Mouse (Mus musculus) megakaryocyte, embryonic 14.5 days (primary cell): ENCODE measurements around the gene Gm6793.

Experiments used
- FLI1 ChIP-seq: IDR thresholded peaks from 2 replicates; pipeline ENCODE4 v1.6.1; 2012; ENCODE audit warnings: low read length, inconsistent platforms, mixed read lengths
- GATA1 ChIP-seq: IDR thresholded peaks from 3 replicates; pipeline ENCODE4 v1.6.1; 2012; ENCODE audit warnings: mixed read lengths, low read length, inconsistent platforms, borderline replicate concordance

DNA sequence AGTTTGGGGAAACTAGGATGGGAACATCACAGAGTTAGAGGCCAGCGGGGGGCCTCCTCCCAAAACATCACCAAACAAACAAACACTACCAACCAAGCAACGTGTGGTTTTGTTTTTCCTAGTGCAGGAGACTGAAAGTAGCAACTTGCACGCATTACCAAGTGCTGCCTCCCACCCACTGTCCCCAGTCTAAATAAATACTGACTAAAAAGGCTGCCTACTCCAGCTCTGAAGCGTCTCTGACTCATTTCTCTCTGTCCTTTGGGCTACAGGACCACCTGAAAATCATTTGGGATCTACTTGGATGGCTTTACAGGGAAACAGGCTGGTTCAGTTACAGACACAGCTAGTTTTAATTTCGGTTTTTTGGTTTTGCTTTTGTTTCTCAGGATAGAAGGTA is 50.5 kb downstream of the Gm6793 start:
- TF ChIP-seq GATA1: no peak
- no peak for TF ChIP-seq FLI1
